Mouse (Mus musculus) right cerebral cortex, adult 18-20 months (tissue): ENCODE data around the gene Gsg1l.

Source experiments
- DNase-seq: peaks from one replicate; pipeline ENCODE4 v3.0.0; 2022; ENCODE audit warnings: mixed read lengths

Gene Gsg1l

DNA sequence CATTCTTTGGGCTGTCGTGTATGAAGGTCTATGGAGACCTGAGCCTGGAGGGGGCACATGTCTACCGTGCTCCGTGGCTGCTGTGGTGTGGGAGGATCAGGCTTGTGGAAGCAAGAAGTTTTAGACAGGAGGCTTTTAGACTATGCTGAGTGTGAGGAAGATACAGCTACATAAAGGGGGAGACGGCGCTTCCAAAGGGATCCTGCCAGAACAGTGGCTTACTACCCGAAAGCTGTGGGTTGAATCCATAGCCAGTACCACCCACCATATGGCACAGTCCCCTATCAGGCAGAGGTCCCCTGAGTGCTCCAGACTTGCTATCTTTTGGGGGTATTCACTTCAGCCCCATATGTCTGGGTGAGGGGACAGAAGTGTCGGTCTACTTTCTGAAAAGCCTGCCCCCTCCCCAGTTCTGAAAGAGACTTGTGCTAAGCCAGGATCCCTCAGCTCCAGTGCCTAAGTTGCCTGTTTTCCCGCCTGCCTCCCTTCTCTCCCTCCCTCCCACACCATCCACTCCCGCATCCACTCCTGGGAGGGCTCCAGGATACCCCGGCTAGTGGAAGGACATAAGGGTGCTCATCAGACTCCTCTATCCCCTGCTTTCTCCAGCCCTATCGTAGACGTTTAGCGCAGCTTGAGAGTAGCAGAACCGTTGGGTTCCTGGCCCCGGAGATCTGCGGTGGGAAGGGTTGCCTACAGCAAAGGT, 1.1 kb downstream of the Gsg1l start:
- peak; percentile 56 for DNase-seq

DNA sequence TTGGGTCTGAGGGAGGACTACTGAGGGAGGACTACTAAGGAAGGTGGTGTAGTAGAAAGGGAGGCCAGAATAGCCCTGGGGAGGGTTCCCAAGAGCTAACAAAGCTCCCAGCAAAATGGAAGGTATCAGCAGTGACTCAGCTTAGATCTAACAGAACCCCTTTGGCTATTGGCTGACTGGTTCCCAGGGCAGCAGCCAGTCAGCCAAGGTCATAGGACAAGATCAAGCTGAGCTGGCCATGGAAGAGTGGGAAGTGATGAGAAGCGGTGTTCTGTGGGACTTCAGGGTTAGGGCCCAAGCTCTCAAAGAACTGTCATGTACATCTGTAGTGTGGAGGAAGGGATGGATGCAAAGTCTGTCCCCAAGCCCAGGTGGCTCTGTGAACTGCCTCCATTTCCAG, 5.3 kb downstream of the Gsg1l start:
- no peak for DNase-seq

DNA sequence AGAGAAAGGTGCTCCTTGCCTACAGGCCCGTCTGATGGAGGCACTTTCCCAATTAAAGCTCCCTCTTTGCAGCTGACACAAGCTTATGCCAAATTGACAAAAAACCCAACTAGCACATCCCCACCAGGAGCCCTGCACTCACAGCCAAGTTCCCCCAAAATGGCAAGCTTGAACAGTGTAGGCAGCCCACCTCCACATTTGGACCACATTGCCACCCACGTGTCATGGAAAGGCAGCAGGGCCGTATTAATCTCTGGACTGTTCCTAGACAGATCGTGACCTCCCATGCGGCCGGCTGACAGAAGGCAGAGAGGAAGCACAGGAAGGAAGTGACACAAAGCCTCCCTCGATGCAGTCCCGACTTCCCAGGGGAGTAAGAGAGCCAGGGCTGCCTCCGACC, 7.2 kb downstream of the Gsg1l start:
- no peak for DNase-seq

DNA sequence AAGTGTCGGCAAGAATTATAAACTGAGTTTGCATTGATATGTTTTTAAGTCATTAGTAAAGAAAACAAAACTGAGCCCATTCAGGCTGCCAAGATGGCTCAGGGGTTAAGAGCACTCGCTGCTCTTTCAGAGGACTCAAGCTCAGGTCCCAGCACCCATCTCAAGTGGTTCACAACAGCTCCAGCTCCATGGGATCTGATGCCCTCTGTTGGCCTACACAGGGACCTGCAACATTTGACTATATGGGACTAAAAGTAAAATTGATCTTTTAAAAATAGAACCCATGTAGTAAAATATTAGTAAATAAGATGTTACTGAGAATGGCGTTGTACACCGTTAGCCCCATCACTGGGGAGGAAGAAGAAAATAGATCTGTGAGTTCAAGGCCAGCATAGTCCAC, 11.9 kb downstream of the Gsg1l start:
- no peak for DNase-seq

DNA sequence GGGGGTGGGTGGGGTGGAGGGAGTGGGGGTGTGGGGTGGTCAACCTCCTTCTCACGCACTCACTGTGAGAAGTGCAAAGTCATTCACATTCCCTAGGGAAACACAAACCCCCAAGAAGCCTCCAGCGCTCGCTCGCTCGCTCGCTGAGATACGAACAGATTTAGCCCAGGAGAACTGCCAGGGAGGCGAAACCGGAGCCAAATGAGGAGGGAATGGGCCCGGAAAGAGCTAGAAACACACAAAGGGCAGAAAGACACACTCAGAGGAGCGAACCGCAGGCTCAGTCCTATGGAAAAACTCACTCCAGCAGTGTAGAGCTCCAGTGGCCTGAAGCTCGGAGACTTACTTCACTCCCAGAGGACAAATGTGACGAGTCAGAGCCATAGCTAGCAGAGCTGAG, 15.4 kb downstream of the Gsg1l start:
- DNase-seq: peak; percentile 63

DNA sequence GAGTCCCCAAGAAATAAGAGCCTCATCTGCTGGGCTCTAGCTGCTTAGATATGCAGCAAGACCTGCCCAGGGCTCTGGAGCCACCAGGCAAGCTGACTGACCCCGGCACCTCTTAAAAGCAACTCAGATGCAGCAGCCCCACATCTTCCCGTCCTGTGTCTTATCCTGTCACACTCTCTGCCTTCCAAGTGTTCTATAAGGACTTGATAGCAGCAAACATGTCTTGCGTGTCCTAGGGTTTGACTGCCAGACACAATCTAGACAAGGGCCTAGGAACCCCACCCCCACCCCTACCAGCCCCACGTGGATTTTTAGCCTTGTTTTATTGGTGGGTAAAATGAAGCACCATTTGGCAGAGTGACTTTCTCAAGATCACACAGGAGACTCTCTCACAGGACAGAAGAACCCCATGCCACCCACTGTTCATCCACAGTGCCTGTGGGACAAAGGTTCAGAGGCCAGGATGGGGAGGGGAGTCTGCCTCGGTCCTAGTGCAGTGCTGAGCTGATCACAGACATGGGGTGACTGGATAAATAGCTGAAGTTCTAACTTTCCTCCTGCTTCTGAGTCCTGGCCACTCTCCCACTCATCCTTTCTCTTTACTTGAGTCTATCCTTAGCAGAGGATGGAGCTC, 16.9 kb downstream of the Gsg1l start:
- no peak for DNase-seq

DNA sequence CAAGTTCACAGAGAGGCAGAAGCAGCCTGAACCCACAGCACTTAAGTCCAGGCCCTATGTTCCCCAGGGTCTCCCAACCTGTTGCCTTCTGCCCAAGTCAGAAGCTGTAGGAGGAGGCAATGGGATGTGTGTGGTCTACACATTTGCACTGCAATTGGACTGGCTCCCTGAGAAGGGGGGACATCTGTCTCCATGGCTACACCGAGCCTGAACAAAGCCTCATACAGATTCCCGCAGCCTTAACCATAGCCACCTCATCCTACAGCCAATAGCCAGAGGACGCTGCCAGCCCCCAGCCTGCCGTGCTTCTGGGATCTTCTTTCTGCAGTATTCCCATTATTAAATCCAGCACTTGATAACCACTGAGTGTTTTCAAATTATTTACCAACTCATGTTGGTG, 20.0 kb downstream of the Gsg1l start:
- DNase-seq: no peak

DNA sequence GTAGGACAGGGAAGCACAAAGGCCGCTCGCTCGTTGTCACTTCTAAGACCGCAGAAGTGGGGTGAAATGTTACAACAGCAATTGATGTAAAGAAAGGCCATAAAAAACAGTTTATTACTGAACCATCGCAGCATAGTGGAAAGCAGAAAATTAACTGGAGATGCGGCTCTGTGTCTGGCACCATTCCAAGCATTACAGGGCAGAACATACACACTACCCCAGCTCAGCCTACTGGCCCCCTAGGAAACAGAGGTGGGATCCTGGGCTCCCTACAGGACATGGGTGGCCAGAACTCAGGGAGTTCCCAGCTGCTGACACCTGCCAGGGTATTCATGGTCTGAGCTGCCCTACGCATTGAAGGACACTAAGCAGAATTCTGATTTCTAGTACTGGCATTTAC, 23.3 kb downstream of the Gsg1l start:
- DNase-seq: no peak

DNA sequence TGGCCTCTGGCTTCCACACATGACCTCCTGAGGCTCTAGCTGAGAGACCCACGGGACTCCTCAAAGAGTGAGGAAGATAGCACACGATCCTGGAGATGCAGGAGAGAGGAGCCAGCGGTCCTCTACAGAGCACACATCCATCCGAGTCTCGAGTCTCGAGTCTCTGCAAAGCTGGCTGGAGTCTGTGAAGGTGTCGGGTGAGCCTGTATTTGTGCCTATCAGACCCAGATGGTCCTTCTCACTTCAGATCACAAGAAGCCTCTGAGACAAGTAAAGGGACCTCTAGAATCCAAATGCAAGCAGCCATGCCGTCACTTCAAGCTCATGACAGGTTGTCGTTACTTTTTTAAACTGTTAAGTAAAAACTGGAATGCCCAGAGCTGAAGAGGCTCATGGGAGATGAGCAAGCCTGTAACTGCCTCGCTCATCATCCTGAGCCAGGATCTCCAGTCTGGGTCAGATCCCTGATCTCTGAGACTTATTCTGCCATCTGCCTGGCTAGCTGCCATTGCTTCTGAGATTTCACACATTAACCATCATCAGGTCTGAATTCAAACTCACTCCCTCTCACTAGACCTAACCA, 24.8 kb downstream of the Gsg1l start:
- DNase-seq: no peak

DNA sequence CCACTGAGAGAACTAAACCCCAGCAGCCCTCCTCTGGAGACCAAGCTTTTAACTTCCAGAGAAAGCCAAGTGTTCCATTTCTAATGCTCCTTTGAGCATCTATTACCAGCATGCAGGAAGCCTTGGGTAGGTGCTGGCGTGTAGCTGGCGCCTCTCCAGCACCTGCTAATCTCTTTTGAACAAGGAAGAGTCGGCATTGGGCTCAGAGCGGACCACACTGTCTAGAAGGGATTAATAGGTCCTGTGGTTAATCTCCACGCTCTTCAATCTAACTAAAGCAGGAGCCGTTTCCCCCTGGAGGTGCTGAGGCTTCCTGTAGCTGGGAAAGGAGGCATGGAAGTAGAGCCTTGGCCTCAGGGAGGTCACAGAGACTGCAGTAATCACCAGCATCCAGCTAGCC, 27.6 kb downstream of the Gsg1l start:
- DNase-seq: no peak

DNA sequence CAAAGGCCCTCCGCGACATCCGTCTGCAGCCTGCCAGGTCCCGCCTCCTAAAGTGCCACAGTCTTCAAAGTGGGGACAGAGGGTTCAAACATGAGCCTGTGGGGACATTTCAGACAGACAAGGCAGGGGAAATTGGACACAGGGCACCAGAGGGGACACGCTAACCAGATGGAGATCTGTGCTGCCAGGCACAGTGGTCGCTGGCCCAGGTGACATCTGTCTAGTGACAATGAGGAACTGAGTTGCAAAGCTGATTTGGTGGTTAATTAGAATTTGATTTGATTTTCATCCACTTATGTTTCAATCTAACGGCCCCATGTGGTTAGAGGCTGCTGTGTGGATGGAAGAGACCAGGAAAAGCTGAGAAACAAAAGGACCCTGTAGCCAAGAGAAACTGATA, 28.6 kb downstream of the Gsg1l start:
- no peak for DNase-seq

DNA sequence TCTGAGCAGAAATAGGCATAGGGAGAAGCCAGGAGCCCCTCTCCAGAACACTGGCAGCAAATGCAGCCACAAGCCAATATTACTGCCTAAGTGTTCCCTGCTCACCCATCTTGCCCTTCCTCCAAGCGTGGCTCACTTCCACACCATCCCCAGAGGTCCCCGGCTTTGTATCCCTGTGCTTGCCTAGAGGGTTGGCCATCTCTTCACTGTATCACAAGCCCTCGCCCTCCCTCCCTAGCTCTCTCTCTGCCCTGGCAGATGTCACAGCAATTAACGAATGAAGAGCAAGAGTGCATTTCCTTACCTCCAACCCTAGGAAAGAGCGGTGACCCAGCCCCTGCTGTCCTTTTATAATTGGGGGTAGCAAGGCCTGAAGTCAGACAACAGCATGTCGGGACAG, 30.3 kb downstream of the Gsg1l start:
- no peak for DNase-seq

DNA sequence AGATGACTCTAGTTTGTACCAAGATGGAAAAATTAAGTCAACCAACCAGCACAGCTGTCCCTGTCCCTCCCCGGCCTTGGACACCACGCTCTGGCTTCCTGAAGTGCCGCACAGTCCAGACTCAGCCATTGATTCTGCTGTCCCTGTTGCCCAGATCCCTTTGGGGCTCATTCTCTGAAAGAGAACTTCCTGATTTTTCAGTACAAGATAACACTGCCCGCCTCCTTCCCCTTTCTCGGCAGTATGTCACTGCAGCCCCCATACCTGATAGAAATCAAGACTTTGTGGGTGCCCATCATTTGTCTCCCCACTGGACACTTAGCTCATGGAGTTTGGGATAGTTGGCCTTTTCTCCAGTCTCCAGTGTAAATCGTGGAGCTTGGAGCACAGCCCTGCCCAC, 37.1 kb downstream of the Gsg1l start:
- DNase-seq: no peak

DNA sequence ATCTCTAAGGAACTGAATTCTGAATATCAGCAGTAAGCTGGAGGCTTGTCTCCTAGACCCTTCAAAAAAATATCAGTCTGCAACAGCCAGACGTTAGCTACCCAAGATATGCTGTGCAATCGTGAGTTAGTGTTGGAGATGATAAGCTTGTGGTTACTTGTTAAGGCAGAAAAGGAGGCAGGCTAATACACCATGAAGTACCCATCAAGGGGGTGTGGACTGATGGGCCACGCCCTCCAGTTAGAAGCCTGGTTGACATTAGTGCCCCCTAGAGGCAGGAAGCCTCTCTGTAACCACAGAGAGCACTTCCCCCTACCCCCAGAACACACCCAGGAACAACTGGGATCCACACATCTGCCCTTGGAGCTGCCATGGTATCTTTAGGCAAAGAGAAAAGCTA, 39.9 kb downstream of the Gsg1l start:
- DNase-seq: no peak

DNA sequence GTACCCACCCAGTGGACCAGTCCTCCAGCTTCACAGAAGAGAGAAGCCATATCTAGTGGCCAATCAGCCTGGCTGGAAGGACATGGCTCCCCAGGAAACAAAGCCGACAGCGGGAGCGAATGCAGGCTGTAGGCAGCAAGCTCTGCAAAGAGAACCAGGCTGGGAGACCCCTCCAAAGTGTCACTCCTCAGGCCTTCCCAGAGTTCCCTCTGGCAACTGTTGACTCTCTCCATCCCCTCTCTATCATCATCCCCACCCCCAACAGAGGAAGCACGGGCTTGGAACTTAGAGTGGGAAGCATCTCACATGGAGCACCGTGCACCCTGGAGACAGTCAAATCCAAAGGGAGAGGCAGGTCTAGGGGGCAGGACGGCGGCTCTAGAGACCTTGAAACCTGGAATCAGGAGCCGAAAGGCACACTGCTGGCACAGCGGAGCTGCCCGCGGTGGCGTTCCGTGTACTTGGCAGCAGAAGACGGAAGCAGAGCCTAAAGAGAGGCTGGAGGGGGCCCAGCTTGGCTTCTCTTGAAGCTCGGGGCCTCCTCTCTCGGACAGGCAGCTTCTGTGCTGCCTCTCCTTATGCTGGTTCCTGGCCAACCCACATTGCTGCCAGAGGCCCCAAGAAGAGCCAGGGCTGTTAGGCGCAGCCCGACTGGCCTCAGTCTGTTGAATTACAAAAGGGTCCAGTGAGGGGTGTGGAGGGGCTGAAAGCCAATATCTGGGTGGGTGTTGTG, 41.3 kb downstream of the Gsg1l start:
- DNase-seq: peak; percentile 63

DNA sequence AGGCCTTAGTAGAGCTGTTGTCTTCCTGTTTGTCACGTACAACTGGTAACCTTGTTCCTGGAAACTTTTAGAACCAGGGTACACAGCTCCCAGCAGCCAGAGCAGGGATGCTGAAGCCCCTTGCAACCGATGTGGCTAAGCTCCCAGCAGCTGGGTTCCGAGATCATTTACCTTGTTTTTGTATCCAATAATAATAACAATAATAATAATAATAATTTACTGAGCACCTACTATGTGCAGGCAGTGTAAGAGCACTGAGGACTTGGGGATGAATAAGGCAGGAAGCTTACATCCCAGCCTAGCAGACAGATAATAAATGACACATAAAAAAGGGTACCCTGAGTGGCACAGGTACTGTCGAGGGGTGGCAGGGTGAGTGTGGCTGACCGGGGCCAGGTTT, 42.4 kb downstream of the Gsg1l start:
- no peak for DNase-seq

DNA sequence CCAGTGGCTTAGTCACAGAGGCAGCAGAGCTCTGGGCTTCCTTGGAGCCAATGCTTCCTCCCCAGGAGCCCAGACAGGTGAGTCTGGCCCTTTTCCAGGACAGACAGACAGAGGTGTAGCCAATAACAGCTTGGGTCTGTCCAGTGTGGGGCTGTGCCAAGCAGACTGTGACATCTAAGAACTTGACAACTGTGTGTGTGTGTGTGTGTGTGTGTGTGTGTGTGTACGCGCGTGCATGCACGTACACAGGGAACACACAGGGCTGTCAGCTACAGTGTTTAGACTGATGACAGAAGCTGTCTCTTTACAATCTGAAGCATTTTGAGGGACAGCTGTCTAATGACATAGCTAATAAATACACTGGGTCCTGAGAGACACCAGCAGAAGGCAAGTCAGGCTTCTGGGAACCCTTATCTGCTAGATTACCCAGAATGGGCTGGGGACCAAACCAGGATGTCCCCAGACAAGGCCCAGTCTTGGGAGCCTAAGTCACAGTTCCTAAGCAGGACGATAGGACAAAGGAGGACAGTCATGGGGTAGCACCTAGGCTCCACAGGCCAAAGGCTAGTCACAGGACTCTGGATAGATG, 42.9 kb downstream of the Gsg1l start:
- no peak for DNase-seq

DNA sequence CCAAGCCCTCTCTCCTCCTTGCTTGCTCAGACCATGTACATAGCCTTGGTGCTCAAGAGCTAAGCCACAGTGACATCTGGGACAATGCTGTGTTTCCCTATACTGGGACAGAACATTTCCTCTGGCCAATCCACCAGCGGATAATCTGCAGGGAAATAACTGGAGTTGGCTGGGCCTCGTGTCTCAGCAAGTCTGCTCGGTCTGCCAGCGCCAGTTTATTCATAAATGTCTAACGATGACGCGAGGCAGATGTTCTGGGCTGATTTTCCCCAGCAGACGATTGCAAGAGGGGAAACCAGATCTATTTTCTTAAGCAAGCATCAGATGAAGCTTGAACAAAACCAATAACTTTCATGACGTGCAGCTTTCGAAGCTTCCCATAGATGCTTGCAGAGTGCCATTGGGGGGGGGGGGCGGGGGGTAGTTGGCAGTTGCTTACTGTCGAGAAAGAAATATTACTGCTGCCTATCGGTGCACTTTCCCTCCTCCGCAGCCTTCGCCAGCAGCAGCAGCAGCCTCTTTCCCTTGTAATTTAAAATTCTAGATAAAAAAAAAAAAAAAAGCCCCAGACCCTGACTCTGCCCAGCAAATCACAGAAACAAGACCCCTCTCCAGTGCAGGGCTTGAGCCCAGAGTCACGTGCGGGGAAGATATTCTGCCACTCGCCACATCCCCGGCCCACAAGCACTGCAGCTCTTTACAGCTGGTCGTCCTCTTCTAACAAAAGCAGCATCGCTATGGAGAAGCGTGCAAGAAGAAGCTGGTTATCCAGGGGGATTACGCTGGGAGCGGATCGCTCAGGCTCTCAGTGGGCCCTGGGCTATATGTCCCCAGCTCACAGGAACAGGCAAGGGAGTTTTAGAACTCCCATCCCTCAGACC, 43.6 kb downstream of the Gsg1l start:
- peak; percentile 43 for DNase-seq

DNA sequence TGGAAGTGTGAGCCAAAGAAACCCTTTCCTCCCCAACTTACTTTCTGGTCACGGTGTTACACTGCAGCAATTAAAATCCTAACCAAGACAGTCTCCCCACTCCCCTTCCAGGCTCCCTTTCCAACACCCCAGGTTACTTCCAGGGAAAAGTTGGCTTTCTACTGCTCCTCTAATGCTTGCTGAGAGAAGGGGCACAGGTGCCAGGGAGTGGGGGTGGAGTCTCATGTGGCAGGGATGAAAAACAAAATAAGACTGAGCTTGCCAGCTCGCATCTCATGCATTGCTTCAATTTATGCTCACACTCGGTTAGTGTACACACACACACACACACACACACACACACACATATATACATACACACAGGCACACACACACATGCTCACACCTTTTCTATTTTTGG, 46.9 kb downstream of the Gsg1l start:
- DNase-seq: no peak

DNA sequence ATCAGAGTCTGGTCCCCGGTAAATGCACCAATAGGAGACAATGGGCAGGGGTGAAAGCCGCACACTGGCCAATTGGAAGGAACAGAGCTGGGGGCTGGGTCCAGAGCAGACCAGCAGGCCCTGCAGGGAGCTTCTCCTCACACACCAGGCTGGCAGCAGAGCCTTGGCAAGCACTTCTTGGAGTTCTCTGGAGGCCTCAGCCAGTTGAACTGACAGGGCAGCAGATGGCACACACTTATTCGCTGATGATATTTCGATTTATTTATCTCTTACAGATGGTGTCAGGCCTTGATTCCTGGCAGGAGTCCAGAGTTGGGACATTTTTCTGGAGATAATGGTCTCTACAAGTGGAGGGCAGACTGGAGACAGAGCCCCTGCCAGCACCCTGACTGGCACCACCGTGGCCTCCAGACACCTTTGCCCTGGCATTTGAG, 49.4 kb downstream of the Gsg1l start:
- no peak for DNase-seq

DNA sequence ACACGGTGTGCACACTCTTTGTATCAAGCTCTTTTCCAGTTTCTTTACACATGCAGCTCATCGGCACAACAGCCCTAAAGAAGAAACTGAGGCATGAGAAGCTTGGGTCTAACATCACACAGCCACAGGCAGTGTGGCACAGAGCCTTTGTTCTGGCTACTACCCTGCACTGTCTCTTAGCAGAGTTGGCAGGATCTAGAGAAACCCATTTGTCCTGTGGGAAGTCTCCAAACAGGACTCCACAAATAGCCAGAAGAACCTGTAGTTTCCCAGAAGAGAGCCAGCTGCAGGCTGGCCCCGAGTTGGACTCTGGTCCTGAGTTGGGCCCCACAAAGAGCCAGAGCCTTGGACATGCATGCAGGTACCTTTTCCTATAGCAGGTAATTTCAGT, 49.9 kb downstream of the Gsg1l start:
- no peak for DNase-seq

DNA sequence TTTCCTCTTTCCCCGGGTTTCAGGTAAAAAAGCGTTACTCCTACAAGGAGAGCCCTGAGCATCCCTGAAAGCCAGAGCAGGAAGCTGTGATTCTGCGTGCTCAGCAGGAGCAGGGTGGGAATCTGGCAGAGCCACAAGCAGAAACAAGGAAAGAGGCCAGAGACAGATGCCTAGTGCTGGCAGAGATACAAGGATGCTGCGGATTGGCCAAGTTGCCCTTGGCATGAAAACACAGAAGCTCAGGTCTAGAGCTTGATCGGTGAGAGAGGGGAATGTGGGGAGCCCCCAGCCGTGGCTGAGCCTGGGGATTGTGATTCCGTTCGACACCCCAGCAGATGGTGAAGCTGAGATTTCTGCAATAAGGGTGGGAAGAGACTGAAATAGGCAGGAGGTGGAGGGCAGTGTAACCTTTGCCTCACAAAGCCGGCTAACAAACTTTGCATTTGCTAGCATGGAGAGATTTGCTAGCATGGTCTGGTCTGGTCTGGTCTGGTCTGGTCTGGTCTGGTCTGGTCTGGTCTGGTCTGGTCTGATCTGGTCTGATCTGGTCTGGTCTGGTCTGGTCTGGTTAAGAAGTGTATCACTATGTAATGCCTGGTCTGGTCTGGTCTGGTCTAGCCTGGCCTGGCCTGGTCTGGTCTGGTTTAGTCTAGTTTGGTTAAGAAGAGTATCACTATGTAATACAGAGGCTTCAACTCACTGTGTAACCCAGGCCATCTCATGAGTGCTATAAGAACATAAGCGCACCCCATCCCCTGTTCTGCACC, 50.4 kb downstream of the Gsg1l start:
- DNase-seq: peak; percentile 66
